Mouse (Mus musculus): ENCODE results near the gene Cldnd1.

The Cldnd1 gene

DNA sequence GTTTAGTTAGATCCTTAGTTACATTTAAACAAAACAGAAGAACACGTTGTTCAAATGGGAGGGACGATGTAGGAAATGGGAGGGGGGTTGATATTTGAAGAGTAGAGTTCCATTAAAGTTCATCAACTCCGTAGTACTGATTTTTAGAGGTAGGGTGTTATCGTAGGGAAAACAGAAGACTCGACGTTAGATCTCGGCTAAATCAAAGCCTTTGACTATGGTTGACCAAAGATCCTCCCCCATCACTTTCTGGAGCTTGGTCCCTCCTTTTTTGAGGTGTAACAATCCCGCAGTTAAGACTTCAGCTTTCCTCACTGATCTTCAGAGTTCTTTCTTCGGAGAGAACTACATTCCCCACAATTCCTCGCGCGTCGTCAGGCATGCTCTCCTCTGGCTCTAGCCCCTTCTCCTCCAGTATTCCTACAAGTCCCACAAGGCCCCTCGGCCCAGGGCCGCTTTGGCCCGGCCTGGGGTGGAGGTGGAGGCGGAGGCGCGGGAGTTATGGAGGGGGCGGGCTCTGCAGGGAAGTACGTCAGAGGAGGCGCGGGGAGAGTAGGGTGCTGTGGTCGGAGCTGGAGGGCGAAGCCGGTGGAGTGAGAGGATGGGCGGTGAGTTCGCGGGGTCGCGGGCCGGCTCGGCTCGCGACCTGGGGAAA lies at the start of gene Cldnd1:
Gene Cldnd1, plus strand, starts transcription at position 434 of the 655 bp plus-strand sequence.
- DNase-seq = peak; percentile 98

DNA sequence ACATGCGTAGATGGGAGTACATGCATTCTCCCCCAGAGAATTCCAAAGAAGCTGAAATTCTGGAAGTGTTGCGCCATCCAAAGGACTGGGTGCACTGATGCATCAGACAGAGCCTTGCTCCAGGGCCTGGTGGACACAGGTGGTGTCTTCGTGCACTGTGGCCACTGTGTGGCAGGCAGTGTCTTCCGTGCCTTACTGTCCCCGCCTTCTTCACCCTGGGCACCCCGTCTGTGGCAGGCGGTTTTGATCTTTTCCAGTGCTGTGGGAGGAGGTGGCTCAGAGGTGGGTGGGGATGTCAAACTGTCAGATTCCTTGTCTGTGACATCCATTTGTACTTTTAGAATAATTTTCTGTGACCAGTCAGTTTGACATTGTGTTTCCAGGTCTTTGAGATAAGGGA lies 49.0 kb upstream of the Cldnd1 start:
- DNase-seq = no peak

DNA sequence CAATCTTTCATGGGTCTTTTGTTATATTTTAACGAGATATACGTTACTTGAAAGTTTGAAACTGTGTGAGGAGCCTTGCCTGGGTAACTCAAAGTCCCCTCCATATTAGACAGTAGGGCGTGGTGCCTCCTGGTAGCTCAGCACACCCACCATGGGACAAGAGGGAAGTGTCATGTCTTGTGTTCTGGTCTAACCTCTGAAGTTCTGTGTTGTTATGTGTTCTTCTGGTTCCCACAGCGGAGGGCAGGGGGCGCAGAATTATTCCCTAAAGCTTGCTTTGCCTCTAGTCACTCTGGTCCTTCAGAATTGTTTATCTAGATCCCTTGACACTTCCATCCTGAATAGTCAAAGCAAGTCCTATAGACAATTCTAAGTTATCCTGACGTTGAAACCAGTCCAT lies 45.7 kb upstream of the Cldnd1 start:
- DNase-seq = no peak

DNA sequence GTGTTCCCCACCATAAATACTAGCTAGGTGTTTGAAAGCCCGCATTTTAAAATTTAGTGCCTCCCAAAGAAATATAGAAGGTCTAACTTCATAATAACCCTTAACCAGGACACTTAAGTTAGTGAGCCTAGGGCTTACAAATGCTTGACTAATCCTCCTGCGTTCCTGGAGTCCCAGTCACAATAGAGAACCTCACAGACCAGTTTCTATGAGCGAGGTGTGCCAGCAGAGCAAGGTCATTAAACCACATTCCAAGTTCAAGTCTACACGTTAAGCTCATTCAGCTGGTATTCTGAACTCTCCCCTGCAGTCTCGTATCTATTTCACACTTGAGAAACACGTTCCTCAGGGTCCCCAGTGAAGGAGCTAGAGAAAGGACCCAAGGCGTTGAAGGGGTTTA lies 44.8 kb upstream of the Cldnd1 start:
- DNase-seq = no peak

DNA sequence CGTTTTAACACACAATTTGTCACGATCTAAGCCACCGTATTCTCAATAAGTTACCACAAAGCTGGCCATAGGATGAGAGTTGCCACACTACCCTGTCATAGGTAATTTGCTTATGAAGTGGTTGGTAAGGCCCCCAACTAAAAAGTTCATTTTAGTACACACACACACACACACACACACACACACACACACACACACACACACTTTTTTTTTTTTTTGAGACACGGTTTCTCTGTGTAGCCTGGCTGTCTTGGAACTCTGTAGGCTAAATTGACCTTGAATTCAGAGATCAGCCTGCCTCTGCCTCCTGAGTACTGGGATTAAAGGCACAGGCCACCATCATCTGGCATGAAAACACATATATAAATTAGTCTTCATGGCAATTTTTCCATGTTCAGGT lies 43.8 kb upstream of the Cldnd1 start:
- DNase-seq = no peak

DNA sequence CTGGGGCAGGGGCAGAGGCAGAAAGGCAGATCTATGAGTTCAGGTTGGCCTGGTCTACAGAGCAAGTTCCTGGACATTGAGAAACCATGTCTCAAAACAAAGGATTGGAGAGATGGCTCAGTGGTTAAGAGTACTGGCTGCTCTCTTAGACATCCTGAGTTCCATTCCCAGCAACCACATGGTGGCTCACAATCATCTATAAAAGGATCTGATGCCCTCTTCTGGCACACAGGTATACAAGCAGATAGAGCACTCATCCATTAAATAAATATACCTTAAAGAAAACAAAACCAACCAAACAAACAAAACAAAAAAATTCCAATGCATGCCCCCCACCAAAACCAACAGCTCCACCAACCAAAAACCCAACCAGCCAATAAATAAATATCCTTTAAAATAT lies 43.2 kb upstream of the Cldnd1 start:
- DNase-seq = no peak

DNA sequence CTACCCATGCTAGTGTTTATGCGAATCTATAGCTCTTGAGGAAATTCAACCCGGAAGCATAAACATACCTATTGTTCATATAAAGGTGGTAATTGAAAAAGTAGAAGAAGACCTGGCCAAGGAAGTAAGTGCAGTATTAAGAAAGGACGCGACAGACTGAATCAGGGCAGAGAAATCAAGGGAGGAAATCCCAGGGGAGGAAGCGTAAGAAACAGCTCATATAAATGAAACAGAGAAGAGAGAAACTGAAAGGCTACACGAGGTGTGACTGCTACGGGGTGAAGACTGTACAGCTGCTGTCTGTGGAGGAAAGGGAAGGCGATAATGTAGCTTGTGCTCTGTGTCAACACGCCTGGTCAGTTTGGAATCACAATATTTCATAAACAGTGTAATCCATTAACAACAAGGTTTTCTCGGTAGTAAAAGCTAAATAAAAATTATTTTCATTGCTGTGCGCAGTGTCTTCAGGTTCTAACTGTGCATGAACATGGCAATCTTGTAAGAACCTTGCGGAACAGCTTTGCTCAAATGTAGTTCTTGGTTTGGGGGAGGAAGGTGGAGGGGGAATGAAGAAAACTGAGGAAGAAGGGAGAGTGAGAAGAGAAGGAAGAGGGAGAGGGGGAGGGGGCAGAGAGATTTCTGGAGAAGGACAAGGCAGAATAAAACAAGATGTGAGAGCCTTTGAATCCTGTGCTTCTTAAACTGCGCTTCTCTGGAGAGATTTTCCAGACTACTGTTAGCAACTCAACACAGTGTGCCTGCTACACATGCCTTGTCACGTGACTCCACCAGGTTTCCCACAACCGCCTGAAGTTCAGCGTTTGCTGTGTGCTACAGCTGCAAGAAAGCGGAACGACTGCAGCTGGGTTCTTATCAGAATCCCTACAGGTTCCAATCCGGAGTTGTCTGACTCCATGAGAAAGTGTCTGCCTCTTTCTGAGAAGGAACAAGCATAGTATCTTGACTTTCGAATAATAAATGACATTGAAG lies 41.9 kb upstream of the Cldnd1 start:
- DNase-seq = no peak

DNA sequence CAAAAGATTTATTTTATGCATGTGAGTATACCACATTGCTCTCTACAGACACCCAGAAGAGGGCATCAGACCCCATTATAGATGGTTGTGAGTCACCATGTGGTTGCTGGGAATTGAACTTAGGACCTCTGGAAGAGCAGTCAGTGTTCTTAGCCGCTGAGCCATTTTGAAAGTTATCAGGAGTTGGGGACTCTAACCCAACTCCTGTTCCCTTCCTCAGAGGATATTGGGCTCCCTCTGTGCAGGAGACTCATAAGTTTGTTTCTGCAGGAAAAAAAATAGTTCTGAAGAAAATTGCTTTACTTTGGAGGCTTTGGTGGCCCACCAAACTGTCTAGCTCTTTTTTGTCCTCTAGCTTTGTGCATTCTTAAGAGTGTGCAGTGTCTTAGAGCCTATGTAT lies 39.2 kb upstream of the Cldnd1 start:
- no peak for DNase-seq

DNA sequence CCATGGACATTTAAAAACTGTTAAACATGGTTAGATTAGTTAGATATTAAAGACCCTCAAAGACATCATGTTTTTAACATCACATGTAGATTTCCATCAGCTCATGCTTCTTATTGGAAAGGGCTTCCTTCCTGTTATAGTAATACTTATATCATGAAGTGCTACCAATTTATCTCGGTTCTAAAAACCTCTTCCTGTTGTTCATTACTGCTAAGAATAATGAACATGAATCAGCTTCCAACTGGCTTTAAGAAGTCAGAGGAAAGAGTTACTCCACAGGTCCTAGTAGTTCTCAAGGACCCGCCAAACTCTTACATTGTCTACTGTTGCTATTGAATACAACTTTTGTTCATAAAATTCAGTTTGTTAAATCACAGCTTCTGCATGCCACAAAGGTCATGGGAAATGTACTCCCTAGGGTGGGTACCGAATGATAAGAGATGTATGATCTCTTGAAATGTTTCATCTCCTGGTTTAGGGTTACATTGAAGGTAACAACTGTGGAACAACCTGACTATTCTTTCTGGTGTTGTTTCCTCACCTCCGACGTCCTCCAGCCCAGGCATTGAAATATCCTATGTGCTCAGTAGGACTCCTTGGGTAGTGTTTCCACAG lies 38.0 kb upstream of the Cldnd1 start:
- DNase-seq = no peak

DNA sequence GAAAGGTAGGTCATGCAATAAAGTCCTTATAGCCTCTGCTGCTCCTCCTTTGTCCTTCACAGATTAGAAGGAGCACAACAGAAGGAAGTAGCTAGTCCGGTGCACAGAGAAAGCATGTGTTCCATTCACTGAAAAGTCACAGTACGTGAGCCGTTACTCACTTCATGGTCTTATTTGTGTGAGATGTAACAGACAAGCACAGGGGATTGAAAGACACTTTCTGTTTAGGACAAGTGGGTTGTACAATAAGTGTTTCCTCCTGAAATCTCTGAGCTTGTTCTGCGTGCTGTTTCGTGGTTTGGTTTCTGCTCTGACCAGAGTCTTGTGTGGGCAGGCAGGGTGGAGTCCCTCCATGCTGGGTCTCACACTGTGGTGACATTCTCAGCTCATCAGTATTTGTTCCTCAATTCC lies 37.4 kb upstream of the Cldnd1 start:
- no peak for DNase-seq

DNA sequence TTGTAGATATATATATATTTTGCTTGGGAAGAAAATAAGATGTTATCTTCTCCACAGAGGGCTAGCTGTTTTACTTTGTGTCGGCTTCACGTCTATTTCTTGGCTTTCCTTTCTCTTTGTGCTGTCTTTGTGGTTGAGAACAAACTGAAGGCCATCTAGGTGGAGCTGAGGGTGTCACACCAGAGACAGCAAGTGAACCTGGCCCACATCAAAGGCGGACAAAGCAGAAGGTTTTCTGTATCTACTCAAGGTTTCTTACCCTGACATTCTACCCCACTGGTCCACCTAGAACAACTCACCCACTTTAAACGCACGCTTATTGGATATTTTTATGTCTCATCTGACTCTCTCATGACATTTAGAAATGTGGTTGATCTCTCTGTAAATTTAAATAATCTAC lies 33.6 kb upstream of the Cldnd1 start:
- no peak for DNase-seq

DNA sequence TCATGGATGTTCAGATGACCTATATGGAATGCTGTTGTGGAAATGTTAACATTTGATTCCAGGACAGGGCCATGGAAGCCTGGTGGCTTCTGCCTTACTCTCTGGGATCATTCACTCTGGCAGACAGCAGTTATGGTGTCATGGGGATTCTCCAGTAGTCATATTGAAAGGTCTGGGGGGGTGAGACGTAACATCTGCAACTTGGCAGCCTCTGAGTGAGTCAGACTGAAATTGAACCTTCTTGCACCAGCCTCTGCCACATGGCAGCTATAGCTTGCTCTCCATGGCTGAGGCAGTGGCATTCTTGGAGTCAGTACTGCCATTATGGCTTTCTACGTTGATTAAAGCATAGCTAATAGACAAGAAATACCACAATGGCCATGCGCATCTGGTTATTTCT lies 30.9 kb upstream of the Cldnd1 start:
- DNase-seq = no peak

DNA sequence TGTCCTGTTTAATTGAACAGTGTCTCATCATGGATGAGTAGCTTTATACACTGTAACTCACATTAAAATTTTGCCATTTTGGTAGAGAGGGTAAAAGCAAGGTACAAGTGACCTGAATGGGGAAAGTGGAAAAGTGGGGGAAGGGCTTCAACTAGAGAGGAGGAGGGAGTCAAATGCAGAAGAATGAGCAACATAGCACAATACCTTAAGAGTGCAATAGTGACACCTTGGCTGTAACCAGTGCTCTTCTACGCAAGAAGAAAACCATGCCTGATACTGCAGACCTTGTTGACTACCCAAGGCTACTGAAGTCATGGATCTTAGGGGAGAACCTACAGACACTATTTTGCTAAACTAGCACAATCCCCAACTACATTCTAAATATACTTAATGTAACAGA lies 30.4 kb upstream of the Cldnd1 start:
- no peak for DNase-seq

DNA sequence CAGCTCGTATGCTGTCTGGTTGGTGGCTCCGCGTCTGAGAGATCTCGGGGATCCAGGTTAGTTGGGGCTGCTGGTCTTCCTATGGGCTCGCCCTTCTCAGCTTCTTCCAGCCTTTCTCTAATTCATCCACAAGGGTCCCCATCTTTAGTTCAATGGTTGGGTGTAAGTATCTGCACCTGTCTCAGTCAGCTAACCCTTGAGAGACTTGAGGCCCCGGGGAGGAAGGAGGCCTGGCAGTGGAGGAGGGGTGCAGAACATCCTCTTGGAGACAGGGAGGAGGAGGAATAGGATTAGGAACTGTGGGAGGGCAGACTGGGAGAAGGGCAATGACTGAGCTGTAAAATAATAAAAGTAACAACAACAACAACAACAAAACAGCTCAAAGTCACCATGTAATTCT lies 27.5 kb upstream of the Cldnd1 start:
- no peak for DNase-seq

DNA sequence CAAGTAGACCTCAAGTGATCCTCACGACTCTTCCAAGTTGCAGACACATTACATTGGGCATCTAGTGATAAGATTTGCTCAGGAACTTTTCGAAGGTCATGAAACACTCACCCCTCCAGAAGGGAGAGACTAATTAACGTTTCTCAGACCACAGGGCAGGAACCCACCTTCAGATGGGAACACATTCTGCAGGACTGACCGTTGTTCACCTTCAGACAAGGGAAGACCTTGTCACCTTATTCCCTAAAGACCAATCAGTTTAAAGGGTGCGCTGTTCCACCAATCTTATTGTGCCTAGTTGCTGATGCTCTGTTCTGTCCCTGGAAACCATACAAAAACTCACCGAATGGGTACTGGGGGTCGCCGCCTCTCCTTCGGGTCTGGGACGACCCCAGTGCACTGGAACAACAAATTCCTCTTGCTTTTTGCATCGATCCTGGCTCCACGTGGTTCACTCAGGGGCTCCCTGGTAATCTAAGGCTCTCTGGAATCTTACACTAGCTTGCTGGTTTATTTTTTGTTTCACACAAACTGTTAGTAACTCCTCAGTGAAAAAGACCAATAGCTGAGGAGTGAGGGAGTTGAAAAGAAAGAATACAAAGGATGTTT lies 26.8 kb upstream of the Cldnd1 start:
- DNase-seq = no peak

DNA sequence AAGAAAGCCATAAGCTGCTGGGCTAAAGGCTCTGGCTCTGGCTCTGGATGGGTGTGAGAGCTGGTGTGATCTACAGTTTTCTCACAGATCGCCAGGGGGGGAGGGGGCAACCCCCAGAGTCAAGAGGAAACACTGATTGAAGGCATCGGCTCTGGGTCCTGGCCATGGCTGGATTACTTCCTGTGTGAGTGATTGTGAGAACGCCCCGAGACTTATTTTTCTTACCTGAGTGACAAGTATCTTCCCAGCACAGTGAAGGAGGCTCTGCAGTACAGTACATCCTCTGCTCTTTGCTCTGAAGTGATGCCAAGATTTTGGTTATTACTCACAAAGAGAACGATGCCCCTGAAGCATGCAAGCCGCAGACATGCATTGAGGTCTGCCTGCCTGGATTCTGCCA lies 25.9 kb upstream of the Cldnd1 start:
- DNase-seq = no peak

DNA sequence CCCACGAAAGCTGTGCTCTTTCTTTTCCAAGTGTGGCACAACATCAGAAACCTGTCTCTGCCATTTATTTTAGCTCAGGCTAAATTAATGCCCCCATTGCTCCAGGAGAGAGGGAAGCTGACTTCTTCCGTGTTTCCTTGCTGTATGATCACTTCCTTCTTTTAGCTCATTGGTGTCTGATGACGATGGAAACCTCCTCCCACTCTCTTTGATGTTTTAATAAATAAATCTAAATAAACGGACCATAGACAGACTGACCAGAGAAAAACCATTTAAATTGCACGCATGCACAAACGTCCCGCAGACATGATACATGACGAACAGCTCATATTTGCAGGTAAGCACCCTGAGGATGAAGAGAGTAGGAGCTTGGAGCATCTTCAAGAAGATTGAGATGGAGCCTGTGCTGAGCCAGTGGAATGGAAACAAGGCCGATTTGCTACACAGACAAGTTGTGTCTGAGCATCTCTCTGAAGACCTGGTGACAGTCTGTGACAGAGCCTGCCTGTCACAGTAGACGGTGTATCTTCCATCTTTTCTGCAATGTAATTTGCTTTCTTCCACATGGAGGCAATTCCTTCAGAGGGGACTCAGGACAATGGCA lies 25.3 kb upstream of the Cldnd1 start:
- no peak for DNase-seq

DNA sequence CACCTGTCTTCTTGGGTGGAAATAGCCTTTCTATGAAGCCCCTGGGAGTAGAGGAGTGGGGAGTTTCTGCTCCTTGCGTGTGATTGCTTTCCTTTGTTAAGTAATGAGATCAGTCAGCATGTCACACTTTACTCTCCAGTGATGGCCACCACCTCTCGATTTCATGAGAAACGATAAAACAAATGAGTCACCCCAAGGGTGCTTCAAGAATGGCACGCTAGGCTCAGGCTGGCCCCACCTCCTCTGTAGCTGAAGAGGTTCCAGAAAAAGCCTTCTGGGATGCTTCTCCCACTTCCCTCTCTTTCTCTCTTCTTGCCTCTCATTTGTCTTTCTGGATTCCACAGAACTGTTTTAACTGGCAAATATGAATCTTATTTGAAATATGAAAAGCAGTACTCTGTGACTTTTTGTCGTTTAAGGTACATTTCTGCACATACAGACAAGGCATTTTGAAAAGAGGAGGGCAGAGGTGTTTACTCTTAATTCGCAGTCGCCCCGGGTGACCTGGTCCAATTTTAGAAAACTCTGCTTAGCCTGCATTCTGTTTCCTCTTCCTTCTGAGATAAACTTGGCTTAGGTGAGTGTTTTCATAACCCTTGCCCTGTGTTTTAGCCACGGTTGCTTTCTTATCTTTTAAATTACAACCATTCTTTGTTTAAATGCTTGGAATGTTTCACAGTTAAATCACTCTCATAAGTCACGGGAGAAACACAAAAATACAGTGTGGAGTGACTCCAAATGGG lies 24.2 kb upstream of the Cldnd1 start:
- no peak for DNase-seq

DNA sequence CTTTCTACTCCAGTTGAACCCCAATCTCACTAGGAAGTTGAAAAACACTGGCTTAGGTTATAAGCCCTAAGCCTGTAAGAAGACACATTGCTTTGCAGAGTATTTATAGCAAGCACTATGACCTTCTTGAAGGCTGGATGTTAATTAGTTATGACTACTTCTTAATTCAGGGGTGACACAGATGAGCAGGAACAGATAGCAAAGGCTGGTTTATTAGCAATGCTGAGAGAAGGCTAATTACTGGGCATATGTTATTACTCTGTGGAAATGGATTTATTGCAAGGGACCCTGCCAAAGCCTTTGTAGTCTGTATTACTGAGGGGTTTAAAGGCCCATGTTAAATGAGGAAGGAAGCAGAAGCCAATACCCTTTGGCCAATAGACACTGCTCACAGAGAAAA lies 22.7 kb upstream of the Cldnd1 start:
- DNase-seq = peak; percentile 68

DNA sequence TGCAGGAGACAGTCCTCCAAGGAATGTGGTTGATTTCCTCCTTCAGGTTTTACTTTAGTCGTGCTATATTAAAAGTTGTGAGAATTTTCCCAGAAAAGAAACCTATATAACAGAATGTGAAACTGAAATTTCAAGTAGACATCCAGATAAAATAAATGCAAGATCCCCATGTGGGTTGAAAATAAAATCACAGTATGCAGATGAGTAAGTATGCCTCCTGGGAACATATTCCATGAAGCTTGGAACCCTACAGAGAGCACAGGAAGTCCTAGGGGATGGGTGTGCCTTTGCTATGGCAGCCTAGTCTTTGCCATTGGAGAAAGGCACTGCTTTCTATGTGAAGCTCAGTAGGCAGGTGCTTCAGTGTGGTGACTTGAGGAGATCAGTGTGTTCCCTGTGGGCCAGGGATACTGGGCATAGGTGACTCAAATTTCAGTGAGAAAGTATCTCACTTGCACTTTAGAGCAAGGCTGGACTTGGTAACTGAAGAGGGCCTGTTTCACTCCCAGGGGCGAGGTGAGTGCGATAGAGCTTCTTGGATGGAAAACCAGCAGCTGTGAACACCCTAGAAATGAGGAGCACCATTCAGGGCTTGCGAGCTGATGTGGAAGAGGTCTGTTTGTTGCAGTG lies 20.3 kb upstream of the Cldnd1 start:
- DNase-seq = no peak

DNA sequence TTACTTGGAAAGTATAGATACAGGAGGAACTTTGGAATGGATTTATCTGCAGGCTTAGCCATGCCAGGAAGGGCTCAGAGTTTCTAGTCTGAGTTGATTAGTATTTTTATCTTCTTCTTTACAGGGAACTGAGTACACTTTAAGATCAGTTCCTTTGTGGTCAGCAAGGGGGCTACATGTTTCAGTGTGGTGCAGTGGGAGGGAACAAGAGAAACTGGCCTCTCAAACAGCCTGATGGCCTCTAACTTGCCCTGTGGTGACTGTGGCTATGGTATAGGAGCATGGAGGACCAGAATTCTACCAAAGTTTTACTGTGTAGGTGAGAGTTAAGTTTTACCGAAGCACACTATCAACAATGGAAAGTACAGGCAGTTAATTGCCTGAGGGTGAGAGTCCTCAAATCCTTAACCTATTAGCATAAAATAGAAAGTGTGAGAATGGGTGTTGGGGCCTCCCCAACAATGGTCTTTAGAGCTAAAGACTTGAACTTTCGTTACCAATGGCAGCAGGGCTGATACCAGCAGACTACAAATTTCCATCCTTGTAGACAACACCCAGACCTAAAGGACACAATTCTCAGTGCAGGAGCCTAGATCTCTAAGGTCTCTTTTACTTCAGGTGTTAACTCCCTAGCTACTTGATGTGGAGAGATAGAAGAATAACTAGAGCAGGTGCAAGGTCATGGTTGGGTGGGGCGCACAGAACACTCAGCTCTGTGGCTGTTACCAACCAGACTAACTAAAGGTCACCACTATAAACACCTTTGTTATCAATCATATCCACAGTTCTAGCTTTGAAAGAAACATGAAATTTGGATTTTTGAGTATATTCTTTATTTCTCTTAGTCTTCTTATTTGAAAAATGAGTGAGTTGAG lies 18.9 kb upstream of the Cldnd1 start:
- DNase-seq = no peak
